Mouse (Mus musculus) frontal cortex, postnatal 36 days (tissue): ENCODE measurements around the gene Glt1d1.

Experiments used
- DNase-seq, 2 experiments: peaks; one replicate each; pipeline ENCODE4 v3.0.0; 2022; ENCODE audit warnings: low spot score in 2 of 2

Gene Glt1d1

DNA sequence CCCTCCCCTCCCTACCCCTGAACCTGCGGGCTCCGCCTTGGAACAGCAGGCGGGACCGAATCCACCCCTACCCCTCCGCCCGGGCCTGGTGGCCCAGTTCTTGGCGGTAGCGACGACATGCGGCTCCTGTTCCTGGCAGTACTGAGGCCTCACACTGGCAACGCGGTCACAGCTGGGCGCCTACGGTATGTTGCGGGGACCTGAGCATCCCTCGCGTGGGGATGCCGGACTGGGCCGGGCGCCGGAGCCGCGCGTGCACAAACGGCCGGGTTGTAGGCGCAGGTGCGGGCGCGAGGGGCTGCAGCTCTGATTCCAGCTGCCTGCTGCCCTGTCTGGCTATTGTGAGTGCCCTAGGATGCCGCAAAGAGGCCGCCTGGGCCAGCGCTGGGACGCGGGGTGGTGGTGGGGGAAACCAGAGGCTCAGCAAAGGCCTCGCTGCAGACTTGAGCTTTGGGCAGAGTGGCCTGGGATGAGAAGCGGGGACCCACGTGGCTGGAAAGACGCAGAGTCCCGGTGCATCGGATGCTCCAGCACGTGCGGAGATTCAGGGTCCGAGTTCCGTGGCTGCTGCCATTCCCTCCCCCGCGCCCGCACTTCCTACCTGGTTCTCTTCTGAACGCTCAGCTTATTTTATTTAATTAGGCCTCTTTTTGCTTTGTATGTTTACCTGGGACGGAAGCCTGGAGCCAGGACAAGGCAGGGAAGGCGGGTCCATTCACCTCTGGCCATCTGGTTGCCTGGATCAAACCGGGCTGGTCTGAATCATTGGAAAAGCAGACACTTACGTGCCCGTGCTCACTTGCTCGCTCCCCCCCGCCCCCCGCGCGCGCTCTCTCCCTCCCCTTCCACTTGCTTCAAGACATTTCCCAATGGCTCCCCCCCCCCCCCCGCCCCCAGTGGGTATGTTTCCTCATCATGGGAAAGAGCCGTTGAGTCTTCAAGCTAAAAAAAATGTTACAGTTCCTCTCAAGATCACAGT is at the start of gene Glt1d1, which contains the start of gene Slc15a4:
Gene Glt1d1 (plus strand): TSS at position 96 of the 979 bp plus-strand sequence.
Gene Slc15a4 (minus strand): TSS at position 731 of the 979 bp plus-strand sequence.
- DNase-seq, result peak in 1 of 2 experiments; percentile 45

GRCm38 (mm10) chr5:127583658-127584057 is 48.4 kb upstream of the Glt1d1 start:
- DNase-seq, result peak in 1 of 2 experiments; percentile 27

GRCm38 (mm10) chr5:127587854-127588253 is 44.2 kb upstream of the Glt1d1 start:
- DNase-seq, result no peak

DNA sequence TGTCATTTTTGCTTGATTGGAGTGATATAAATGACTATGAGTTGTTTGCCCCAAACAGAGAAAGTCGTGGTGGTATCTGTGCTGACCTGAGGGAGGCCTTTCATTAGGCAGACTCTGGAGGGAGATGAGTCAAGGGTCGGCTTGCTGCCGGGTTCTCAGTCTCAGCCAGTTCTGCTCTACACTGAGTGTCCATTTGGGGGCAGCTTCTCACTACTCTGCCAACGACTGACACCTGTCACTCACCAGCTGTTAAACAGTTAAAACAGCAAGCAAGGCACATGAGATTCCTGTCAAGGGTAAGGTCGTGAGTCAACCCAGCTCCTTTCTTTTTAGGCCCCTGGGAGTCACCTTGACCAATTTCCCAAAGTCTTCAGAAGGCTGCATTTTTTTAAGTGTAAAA is 39.7 kb upstream of the Glt1d1 start:
- no peak for DNase-seq

DNA sequence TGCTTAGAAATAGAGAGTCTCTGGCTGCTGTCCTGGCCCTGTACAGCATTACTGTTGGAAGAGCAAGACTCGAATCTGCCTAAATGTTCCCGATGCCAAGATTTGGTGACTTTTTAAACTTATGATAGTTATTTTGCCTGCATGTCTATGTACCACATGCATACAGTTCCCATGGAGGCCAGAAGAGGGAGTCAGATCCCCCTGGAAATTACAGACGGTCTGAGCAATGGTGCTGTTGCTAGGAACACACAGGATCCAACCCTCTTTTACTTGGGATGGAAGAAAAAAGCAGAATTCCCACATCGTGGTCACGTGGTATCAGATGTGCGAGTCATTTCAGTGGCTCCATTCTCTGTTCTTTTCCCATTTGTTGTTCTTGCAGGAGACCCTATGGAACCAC is 39.2 kb upstream of the Glt1d1 start:
- DNase-seq, result peak in 1 of 2 experiments; percentile 47

DNA sequence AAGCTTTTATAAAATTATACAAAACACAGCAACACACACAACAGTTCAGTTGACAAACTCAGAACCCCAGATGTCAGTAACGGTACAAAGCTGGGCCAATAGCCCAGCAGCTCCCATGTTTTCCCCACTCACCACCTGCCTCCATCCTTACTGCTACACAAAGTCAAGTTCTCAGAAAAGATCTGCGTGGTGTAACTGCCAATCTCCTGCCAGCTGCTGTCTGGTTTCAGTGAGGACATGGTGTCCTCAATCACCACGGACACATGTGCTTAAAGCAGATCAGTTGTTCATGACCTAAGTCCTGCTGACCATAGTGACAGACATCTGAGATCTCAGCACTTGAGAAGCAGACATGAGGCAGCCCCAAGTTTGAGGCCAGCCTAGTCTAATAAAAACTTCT is 36.4 kb upstream of the Glt1d1 start:
- no peak for DNase-seq

DNA sequence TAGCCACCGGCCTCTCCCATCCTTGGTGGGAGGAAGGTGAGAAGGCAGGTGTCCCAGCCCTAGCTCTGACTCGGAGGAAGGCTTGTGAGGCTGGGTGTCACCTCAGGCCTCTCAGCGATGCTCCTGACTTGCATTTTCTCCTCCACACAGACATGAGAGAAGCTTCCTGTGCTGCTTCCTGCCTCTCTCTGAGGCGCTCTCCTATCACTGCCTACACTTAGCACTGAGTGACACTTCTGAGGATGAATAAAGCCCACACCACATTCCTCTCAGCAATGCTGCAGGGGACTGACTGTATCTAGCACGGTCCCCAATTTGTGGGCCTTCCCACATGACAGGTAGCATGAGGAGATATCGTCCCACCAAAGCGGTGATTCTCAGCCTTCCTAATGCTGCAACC is 35.2 kb upstream of the Glt1d1 start:
- peak in 1 of 2 experiments; percentile 24 for DNase-seq

DNA sequence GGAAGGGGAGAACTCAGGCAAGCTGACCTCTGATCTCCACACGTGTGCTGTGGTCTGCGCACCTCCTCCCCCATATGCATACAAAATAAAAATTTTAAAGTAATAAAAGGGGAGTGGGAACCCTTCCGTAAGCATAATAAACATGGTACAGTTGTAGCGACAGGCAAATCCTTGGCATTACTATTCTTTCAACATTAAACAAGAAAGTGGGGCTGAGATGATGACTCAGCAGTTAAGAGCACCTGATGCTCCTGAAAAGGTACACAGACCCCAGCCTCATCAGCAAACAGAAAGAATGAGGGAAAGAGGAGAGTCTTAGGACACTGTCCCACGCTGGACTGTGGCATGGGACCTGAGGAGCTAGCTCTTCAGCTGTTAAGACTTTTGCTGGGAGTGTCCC is 29.1 kb upstream of the Glt1d1 start:
- DNase-seq, result no peak

DNA sequence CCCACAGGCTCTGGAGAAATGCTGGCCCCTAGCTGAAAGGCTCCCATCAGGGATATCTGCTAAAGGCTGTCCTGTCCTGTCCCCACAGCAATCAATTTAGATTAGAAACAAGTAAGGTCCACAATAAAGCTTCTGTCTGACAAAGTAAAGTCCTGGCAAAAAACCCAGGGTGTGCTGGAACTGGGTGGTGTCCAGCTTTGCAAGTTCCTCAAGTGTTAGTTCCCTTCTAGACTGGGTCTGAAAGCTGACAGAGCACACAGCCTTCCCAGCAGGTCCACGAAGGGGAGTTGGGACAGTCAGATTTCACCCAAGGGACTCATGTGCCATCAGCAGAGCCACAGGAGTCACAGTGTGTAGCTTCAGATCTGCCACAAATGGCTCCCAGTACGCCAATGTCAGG is 24.6 kb upstream of the Glt1d1 start:
- DNase-seq, result no peak

- no peak for DNase-seq
Observed at GRCm38 (mm10) chr5:127609191-127609714, 22.8 kb upstream of the Glt1d1 start.

GRCm38 (mm10) chr5:127610787-127611509 is 21.1 kb upstream of the Glt1d1 start:
- peak in 1 of 2 experiments; percentile 48 for DNase-seq

GRCm38 (mm10) chr5:127611881-127612280 is 20.2 kb upstream of the Glt1d1 start:
- DNase-seq, result no peak

GRCm38 (mm10) chr5:127612397-127612796 is 19.7 kb upstream of the Glt1d1 start:
- no peak for DNase-seq

DNA sequence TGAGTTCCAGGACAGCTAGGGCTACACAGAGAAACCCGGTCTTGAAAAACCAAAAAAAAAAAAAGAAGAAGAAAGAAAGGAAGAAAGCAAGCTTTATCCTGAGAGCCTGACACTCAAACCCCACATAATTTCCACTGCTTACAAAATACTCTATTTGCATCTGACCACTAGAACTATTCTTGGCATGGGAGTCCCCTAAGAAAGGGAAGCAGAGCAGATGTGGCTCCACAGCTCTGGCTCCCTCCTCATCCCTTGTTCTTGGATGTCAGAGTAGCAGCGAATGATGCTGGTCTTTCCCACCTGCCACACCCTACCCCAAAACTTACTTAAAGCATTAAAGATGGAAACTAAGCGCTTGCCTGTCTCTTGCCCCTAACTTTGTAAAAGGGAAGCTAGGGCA is 16.6 kb upstream of the Glt1d1 start:
- DNase-seq, result no peak

GRCm38 (mm10) chr5:127616151-127616550 is 15.9 kb upstream of the Glt1d1 start:
- DNase-seq, result no peak

GRCm38 (mm10) chr5:127616884-127617635 is 15.0 kb upstream of the Glt1d1 start:
- DNase-seq, result peak; percentile 98 to 99

DNA sequence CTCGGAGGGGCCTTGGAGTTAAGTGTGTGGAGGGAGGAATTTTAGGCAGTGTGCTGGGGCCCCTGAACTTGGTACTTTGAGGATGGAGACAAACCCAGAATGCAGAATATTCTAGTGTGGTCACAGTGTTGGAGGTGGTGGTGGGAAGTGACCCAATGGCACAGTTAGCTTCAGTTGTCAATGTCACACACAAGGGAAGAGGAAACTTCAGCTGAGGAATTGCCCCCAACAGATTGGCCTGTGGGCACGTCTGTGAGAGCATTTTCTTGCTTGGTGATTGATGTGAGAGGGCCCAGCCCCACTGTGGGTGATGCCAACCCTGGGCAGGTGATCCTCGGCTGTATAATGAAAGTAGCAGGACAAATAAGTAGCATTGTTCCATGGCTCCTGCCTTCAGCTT is 13.2 kb upstream of the Glt1d1 start:
- no peak for DNase-seq

DNA sequence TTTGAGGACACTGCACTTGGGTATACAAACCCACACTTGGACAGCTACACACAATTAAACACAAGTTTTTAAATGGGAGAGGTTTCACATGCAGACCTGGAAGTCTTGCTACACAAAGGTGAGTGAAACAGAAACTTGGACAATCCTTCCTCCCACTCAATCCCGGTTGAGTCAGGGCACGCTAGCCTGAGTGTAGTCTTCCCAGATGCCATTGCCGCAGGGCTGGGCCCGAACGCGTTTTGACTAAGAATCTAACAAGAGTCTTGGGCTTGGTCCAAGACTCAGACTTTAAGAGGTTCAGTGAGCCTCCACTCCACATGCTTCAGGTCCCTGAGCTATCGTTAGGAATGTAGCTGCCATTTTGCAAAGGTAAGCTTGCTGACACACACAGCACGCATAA is 11.7 kb upstream of the Glt1d1 start:
- DNase-seq, result no peak

DNA sequence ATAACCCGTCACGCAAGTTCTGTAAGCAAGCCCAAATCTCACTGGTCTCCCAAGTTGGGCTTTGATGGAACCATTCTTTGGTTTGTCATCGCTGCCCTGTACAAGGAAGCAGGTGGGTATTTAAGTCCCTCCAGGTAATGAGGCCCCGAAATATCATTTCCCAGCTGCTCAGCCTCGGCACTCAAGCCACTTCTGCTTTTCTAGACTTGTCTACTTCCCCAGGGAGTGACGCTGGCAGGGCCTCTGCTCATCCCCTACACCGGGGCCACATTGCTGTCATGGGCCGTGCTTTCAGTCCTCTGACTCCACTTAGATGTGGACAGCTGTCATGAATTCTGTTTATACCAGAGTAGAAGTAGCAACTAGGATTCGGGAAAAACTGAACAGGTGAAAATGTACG is 11.0 kb upstream of the Glt1d1 start:
- no peak for DNase-seq

- DNase-seq, result no peak
Observed at GRCm38 (mm10) chr5:127624427-127625213, 7.4 kb upstream of the Glt1d1 start.

- no peak for DNase-seq
Observed at GRCm38 (mm10) chr5:127627242-127627641, 4.8 kb upstream of the Glt1d1 start.
